Mouse (Mus musculus): ENCODE data around the gene Trhr2. TPM values are rescaled to one million over a fixed set of nuclear protein-coding genes. Genes with fewer than 3 reads are reported as not detected.

The Trhr2 gene
- polyA plus RNA-seq (2012; fragmentation: generic; extraction: Trizol) = 0.07 TPM
- long read RNA-seq, experiment 1 = 0 reads
- long read RNA-seq, experiment 2 = 0 reads

DNA sequence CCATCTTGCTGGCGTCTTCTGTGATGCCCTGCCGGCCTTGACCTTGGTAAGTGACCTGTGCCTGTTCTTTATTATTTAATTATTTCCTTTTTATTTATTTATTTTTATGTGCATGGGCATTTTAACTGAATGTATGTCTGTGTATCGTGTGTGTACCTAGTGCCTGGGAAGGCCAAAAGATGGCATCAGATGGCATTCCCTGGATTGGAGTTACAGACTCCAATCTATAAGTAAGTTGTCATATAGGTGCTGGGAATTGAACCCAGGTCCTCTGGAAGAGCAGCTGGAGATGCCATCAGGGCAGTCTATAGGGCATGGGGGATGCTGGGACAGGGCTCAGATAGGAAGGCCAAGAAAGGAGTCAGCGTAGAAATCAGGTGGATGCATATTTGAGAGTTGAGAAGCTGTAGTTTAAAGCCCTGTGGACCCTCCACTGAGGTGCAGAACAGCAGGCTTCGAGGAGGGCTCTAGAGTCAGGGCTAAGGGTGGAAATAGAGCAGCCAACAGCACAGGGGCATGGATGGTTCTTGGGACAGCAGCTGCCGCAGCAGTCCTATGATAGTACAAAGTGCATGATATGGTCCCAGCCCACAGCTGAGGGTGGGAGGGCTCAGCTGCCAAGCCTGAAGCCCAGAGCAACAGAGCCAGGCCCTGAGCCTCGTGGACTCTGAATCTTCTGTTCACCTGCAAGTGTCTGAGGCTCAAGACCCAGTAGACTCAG, at the start of gene Trhr2:
Gene Trhr2, minus strand, starts transcription at position 51 of the 721 bp plus-strand sequence.
- TF ChIP-seq MYOG (IDR thresholded peaks at IDR 0.05; ENCODE audit: control insufficient read depth, extremely low read depth, insufficient read length) (no peak), MAX (IDR thresholded peaks at IDR 0.05) (no peak), CTCF (IDR thresholded peaks at IDR 0.05; ENCODE audit: control insufficient read depth, insufficient read depth, insufficient read length) (no peak), CEBPB (IDR thresholded peaks at IDR 0.05; ENCODE audit: low read depth) (no peak), MYOD1 (IDR thresholded peaks at IDR 0.05; ENCODE audit: control insufficient read depth, insufficient read length, low read depth) (no peak), FOSL1 (IDR thresholded peaks at IDR 0.05; ENCODE audit: insufficient read depth, low read length, poor library complexity, severe bottlenecking) (no peak), USF1 (IDR thresholded peaks at IDR 0.05; ENCODE audit: low read depth) (no peak)
- H3K27me3 ChIP-seq (ENCODE audit: control insufficient read depth, insufficient read depth, insufficient read length) = no peaks in the 10 kb centered on the region
- H3K79me3 ChIP-seq (ENCODE audit: low read depth) = no peaks in the 10 kb centered on the region
- no peaks in the 10 kb centered on the region for H3K79me2 ChIP-seq (ENCODE audit: control insufficient read depth, insufficient read depth)
- no peaks in the 10 kb centered on the region for H3K36me3 ChIP-seq (ENCODE audit: control insufficient read depth, insufficient read depth)
- no peak within 1 kb of the TSS for H3K4me3 ChIP-seq (ENCODE audit: insufficient read depth, poor library complexity, severe bottlenecking)
- no peak within 1 kb of the TSS for H3ac ChIP-seq (ENCODE audit: control insufficient read depth, insufficient read length, low read depth)

DNA sequence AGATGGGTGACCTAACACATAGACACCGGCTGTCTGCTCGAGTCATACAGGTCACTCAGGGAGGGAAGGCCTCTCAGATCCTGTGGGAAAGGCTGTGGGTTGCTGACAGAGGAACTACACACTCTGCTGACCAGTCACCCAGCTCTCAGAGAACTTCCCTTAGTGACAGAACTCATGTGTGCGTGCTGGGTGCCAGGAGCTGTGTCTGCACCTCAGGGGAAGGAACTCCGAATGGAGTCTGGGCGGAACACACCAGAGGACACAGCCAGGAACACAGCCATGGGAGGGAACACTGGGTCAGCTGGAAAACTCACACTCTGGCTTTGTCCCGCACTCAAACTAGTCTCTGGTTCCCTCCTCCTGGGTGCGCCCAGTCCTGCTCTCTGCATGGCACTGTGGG, 47.1 kb upstream of the Trhr2 start:
- Histone ChIP-seq H3K79me3 (ENCODE audit: low read depth) (no peaks in the 10 kb centered on the region), H3K79me2 (ENCODE audit: control insufficient read depth, insufficient read depth) (no peaks in the 10 kb centered on the region)
- TF ChIP-seq CEBPB (IDR thresholded peaks at IDR 0.05; ENCODE audit: low read depth) = no peak
- no peak for TF ChIP-seq MAX (IDR thresholded peaks at IDR 0.05)
- TF ChIP-seq FOSL1 (IDR thresholded peaks at IDR 0.05; ENCODE audit: insufficient read depth, low read length, poor library complexity, severe bottlenecking) = no peak
- no peak for TF ChIP-seq CTCF (IDR thresholded peaks at IDR 0.05; ENCODE audit: control insufficient read depth, insufficient read depth, insufficient read length)
- no peak for TF ChIP-seq USF1 (IDR thresholded peaks at IDR 0.05; ENCODE audit: low read depth)
- no peak for TF ChIP-seq MYOD1 (IDR thresholded peaks at IDR 0.05; ENCODE audit: control insufficient read depth, insufficient read length, low read depth)
- TF ChIP-seq MYOG (IDR thresholded peaks at IDR 0.05; ENCODE audit: control insufficient read depth, extremely low read depth, insufficient read length) = no peak

DNA sequence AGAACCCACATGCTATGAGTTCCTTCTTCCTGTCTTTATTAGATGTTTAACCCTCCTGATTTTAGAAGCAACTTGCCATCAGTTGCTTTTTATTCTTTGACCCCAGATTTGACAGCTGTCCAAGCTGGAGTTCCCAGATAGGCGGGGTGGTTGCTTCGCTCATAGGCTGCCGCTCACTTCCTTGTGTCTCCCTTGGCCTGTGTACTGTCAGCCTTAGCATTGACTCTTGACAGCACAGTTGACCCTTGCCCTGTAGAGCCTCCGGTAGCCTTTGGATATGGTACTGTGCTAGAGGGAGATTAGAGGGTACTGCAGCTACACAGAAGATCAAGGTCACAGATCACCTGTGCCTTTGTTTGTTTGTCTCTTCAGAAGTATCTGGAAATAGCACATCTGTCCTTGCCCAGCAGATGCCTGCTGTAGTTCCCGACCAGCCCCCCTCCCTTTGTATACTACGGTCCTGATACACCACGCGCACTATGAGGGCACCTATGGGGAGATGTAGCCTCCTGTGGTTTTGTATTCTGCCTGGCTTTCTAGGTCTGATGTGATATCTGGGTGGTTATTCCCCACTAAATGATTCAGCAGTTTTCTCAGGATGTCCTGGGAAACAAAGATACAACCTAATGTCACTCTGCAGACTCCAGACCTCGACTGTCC, 44.7 kb upstream of the Trhr2 start:
- no peak overlapping the region for H3K4me3 ChIP-seq (ENCODE audit: insufficient read depth, poor library complexity, severe bottlenecking)
- H3K79me2 ChIP-seq (ENCODE audit: control insufficient read depth, insufficient read depth) = no peaks in the 10 kb centered on the region
- peaks cover 99% of the 10 kb centered on the region for H3K36me3 ChIP-seq (ENCODE audit: control insufficient read depth, insufficient read depth)
- no peaks in the 10 kb centered on the region for H3K27me3 ChIP-seq (ENCODE audit: control insufficient read depth, insufficient read depth, insufficient read length)
- no peak overlapping the region for H3ac ChIP-seq (ENCODE audit: control insufficient read depth, insufficient read length, low read depth)
- no peak for TF ChIP-seq FOSL1 (IDR thresholded peaks at IDR 0.05; ENCODE audit: insufficient read depth, low read length, poor library complexity, severe bottlenecking)
- TF ChIP-seq MYOD1 (IDR thresholded peaks at IDR 0.05; ENCODE audit: control insufficient read depth, insufficient read length, low read depth) = no peak
- no peak for TF ChIP-seq CTCF (IDR thresholded peaks at IDR 0.05; ENCODE audit: control insufficient read depth, insufficient read depth, insufficient read length)
- TF ChIP-seq USF1 (IDR thresholded peaks at IDR 0.05; ENCODE audit: low read depth) = no peak
- no peak for TF ChIP-seq CEBPB (IDR thresholded peaks at IDR 0.05; ENCODE audit: low read depth)
- TF ChIP-seq MYOG (IDR thresholded peaks at IDR 0.05; ENCODE audit: control insufficient read depth, extremely low read depth, insufficient read length) = no peak
- no peak for TF ChIP-seq MAX (IDR thresholded peaks at IDR 0.05)
- no peaks in the 10 kb centered on the region for H3K79me3 ChIP-seq (ENCODE audit: low read depth)

More for the DNA sequence above, 47.1 kb upstream of the Trhr2 start:
- Histone ChIP-seq H3K4me3 (ENCODE audit: insufficient read depth, poor library complexity, severe bottlenecking) (no peak overlapping the region), H3K27me3 (ENCODE audit: control insufficient read depth, insufficient read depth, insufficient read length) (no peaks in the 10 kb centered on the region), H3ac (ENCODE audit: control insufficient read depth, insufficient read length, low read depth) (no peak overlapping the region), H3K36me3 (ENCODE audit: control insufficient read depth, insufficient read depth) (peaks cover 99% of the 10 kb centered on the region)

DNA sequence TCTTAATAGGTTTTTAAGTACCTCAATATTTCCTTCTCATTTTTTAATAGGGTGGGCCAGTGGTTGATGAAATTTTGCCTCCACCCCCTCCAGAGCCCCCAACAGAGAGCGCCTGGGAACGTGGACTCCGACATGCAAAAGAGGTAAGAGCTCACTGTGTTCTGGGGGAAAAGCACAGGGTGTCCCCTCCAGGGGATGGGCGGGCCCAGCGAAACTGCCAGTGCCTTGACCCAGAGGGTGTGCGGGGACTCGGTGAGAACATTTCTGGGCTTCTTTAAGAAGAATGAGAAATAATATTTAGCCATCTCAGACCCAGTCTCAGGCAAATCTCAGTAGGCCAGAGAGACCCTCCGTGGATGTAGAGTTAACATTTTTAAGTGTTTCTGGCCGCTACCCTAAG, 37.6 kb upstream of the Trhr2 start:
- TF ChIP-seq FOSL1 (IDR thresholded peaks at IDR 0.05; ENCODE audit: insufficient read depth, low read length, poor library complexity, severe bottlenecking) (no peak), MYOD1 (IDR thresholded peaks at IDR 0.05; ENCODE audit: control insufficient read depth, insufficient read length, low read depth) (no peak), USF1 (IDR thresholded peaks at IDR 0.05; ENCODE audit: low read depth) (no peak), MYOG (IDR thresholded peaks at IDR 0.05; ENCODE audit: control insufficient read depth, extremely low read depth, insufficient read length) (no peak), CEBPB (IDR thresholded peaks at IDR 0.05; ENCODE audit: low read depth) (no peak), CTCF (IDR thresholded peaks at IDR 0.05; ENCODE audit: control insufficient read depth, insufficient read depth, insufficient read length) (no peak), MAX (IDR thresholded peaks at IDR 0.05) (no peak)

DNA sequence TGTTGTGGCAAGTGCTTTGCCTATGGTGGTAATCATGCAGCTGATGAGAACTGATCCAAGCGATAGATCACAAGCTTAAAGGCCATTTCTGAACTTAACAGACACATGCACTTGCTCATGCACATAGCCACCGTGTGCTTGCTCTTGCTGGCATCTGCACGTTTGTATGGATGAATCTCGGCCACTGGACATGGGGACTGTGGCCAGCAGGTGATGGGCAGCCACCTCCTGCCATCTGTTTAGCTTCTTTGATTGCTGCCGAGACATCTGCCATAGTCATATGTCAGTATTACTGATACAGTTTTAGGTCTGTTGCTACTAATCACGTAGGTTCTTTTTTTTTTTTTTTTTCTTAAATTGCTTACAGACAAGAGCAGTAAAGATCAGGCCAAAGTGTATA, 34.7 kb upstream of the Trhr2 start:
- H3K4me3 ChIP-seq (ENCODE audit: insufficient read depth, poor library complexity, severe bottlenecking) = no peak overlapping the region
- no peak overlapping the region for H3ac ChIP-seq (ENCODE audit: control insufficient read depth, insufficient read length, low read depth)
- peaks cover 10% of the 10 kb centered on the region for H3K79me2 ChIP-seq (ENCODE audit: control insufficient read depth, insufficient read depth)
- peaks cover 87% of the 10 kb centered on the region for H3K36me3 ChIP-seq (ENCODE audit: control insufficient read depth, insufficient read depth)
- H3K79me3 ChIP-seq (ENCODE audit: low read depth) = no peaks in the 10 kb centered on the region
- no peak for TF ChIP-seq MYOG (IDR thresholded peaks at IDR 0.05; ENCODE audit: control insufficient read depth, extremely low read depth, insufficient read length)
- TF ChIP-seq MAX (IDR thresholded peaks at IDR 0.05) = no peak
- no peak for TF ChIP-seq CTCF (IDR thresholded peaks at IDR 0.05; ENCODE audit: control insufficient read depth, insufficient read depth, insufficient read length)
- TF ChIP-seq MYOD1 (IDR thresholded peaks at IDR 0.05; ENCODE audit: control insufficient read depth, insufficient read length, low read depth) = no peak
- no peak for TF ChIP-seq FOSL1 (IDR thresholded peaks at IDR 0.05; ENCODE audit: insufficient read depth, low read length, poor library complexity, severe bottlenecking)
- no peak for TF ChIP-seq USF1 (IDR thresholded peaks at IDR 0.05; ENCODE audit: low read depth)
- no peak for TF ChIP-seq CEBPB (IDR thresholded peaks at IDR 0.05; ENCODE audit: low read depth)
- no peaks in the 10 kb centered on the region for H3K27me3 ChIP-seq (ENCODE audit: control insufficient read depth, insufficient read depth, insufficient read length)

More for the DNA sequence above, 37.6 kb upstream of the Trhr2 start:
- peaks cover 10% of the 10 kb centered on the region for H3K79me2 ChIP-seq (ENCODE audit: control insufficient read depth, insufficient read depth)
- no peak overlapping the region for H3K4me3 ChIP-seq (ENCODE audit: insufficient read depth, poor library complexity, severe bottlenecking)
- H3K27me3 ChIP-seq (ENCODE audit: control insufficient read depth, insufficient read depth, insufficient read length) = no peaks in the 10 kb centered on the region
- no peaks in the 10 kb centered on the region for H3K79me3 ChIP-seq (ENCODE audit: low read depth)
- peaks cover 95% of the 10 kb centered on the region for H3K36me3 ChIP-seq (ENCODE audit: control insufficient read depth, insufficient read depth)
- H3ac ChIP-seq (ENCODE audit: control insufficient read depth, insufficient read length, low read depth) = no peak overlapping the region
